Mouse (Mus musculus): ENCODE data around the gene Ubqln1. TPM values are rescaled to one million over a fixed set of nuclear protein-coding genes. Genes with fewer than 3 reads are reported as not detected.

The Ubqln1 gene
- polyA plus RNA-seq (2014; fragmentation: Illumina TruSeq; extraction: RNeasy Lipid Tissue Mini Kit (QIAGEN cat#74804)): 195 TPM

GRCm38 (mm10) chr13:58215592-58216341 is at the start of gene Ubqln1:
Gene Ubqln1 (minus strand): TSS chr13:58215653.

GRCm38 (mm10) chr13:58157447-58158098 is 57.9 kb downstream of the Ubqln1 start, which contains the start of gene Idnk:
Gene Idnk (plus strand): TSS chr13:58157649.

GRCm38 (mm10) chr13:58128396-58128767 is 87.1 kb downstream of the Ubqln1 start, which contains the start of gene Hnrnpa0:
Gene Hnrnpa0 (minus strand): TSS chr13:58128556.

Other genes with a start within 250 kb of the Ubqln1 start
- gene Klhl3, start 102.1 kb downstream of the Ubqln1 start, polyA plus RNA-seq (2014; fragmentation: Illumina TruSeq; extraction: RNeasy Lipid Tissue Mini Kit (QIAGEN cat#74804)): 4.8 TPM
- 317 TPM for gene Hnrnpa0, start 87.1 kb downstream of the Ubqln1 start, polyA plus RNA-seq (2014; fragmentation: Illumina TruSeq; extraction: RNeasy Lipid Tissue Mini Kit (QIAGEN cat#74804))
- 3.8 TPM for gene Idnk, start 58.0 kb downstream of the Ubqln1 start, polyA plus RNA-seq (2014; fragmentation: Illumina TruSeq; extraction: RNeasy Lipid Tissue Mini Kit (QIAGEN cat#74804))
- gene Gkap1, start 60.0 kb upstream of the Ubqln1 start, polyA plus RNA-seq (2014; fragmentation: Illumina TruSeq; extraction: RNeasy Lipid Tissue Mini Kit (QIAGEN cat#74804)): 149 TPM
- gene Kif27, start 143.5 kb upstream of the Ubqln1 start, polyA plus RNA-seq (2014; fragmentation: Illumina TruSeq; extraction: RNeasy Lipid Tissue Mini Kit (QIAGEN cat#74804)): 2.8 TPM
- gene 2210016F16Rik, start 169.6 kb upstream of the Ubqln1 start, polyA plus RNA-seq (2014; fragmentation: Illumina TruSeq; extraction: RNeasy Lipid Tissue Mini Kit (QIAGEN cat#74804)): 13.5 TPM
- gene Rmi1, start 186.6 kb upstream of the Ubqln1 start, polyA plus RNA-seq (2014; fragmentation: Illumina TruSeq; extraction: RNeasy Lipid Tissue Mini Kit (QIAGEN cat#74804)): 75.3 TPM
- 3,310 TPM for gene Hnrnpk, start 187.7 kb upstream of the Ubqln1 start, polyA plus RNA-seq (2014; fragmentation: Illumina TruSeq; extraction: RNeasy Lipid Tissue Mini Kit (QIAGEN cat#74804))